Mouse (Mus musculus) neural tube, embryonic 12.5 days (tissue): ENCODE measurements at regions not wholly inside any gene's neighbourhood (a gene's known extent, or its start where the extent isn't known, plus 50 kb on each side); places are given as distances from the start of the nearest gene placed in this dataset.

Experiments used
- ATAC-seq: fragments of 200-750 bp; cut with Nextera tagmentation; 2 replicates; pipeline ENCODE4 v1.8.0; 2017; ENCODE audit warnings: low read depth, mild to moderate bottlenecking, moderate TSS enrichment, moderate library complexity; ENCODE audit not compliant: low FRiP score
- H3K27ac ChIP-seq: fragments of 300-500 bp; sonication (generic); 2 replicates; pipeline ENCODE4 v1.5.1; 2016
- H3K27me3 ChIP-seq: fragments of 300-500 bp; sonication (generic); replicated peaks from 2 replicates; pipeline ENCODE4 v1.6.1; 2016; ENCODE audit warnings: mild to moderate bottlenecking
- H3K36me3 ChIP-seq: fragments of 300-500 bp; sonication (generic); 2 replicates; pipeline ENCODE4 v1.6.1; 2016; ENCODE audit warnings: mild to moderate bottlenecking
- H3K4me1 ChIP-seq: fragments of 300-500 bp; sonication (generic); 2 replicates; pipeline ENCODE4 v1.6.1; 2016
- H3K4me2 ChIP-seq: fragments of 300-500 bp; sonication (generic); replicated peaks from 2 replicates; pipeline ENCODE4 v1.6.1; 2016; ENCODE audit warnings: mild to moderate bottlenecking
- H3K4me3 ChIP-seq: fragments of 300-500 bp; sonication (generic); 2 replicates; pipeline ENCODE4 v1.5.1; 2016
- H3K9ac ChIP-seq: fragments of 300-500 bp; sonication (generic); 2 replicates; pipeline ENCODE4 v1.6.1; 2016; ENCODE audit warnings: mild to moderate bottlenecking
- H3K9me3 ChIP-seq: fragments of 300-500 bp; sonication (generic); 2 replicates; pipeline ENCODE4 v1.6.1; 2016; ENCODE audit warnings: mild to moderate bottlenecking
- WGBS: fragments of 180-500 bp; shearing (Covaris S2); methylation state at CpG from one replicate; pipeline ENCODE4 v1.1.7; 2016; 5-methylcytosine and 5-hydroxymethylcytosine counted together

DNA sequence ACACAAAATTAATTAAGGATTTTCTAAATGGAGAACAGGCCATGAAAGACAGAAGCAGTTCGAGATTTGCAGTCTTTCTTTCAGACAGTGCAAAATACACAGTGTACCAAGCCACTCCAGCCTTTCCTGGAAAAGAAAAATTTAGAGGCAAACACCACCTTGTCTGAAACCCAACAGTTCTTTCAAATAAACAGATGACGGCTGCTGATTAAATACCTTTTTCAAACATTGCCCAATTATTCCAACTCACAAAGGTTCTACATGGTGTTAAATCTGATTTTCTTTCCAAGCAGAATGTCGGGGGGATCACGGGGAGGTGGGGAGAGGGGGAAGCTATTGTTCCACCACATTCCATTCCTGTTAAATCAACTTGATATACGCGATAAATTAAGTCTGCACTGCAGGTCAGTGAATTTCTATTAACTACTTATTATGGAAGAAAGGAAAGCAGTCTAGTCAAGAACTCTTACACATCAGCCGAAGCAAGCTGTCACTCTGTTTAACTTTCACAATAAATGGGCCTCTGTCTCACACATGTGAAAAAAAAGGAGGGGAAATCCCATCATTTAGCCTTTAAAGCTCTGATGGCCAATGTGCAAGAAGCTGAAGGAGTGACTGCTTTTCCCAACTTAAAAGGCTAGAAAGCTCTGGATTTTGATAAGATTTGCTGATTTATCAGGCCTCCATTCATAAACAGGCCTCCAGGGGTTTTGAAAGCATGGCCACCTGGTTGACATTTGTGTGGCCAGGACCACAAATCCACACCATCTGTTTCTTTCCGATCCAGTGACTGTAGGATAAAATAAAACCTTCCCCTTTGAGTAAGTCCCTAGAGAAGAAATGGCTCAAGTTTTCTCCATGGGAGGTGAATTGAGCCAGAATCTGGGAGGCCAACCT lies 165.4 kb downstream of the Nedd1 start:
- peak; percentile 87 for ATAC-seq
- Histone ChIP-seq H3K4me1 (peaks cover 24% of the 10 kb centered on the region), H3K4me2 (peak overlapping the region; percentile 45), H3K36me3 (no peaks in the 10 kb centered on the region), H3K4me3 (no peak overlapping the region), H3K9me3 (no peaks in the 10 kb centered on the region), H3K27me3 (no peaks in the 10 kb centered on the region), H3K9ac (no peak overlapping the region), H3K27ac (no peak overlapping the region)
- WGBS, result 8% methylated on average over 8 of the region's 8 CpGs

DNA sequence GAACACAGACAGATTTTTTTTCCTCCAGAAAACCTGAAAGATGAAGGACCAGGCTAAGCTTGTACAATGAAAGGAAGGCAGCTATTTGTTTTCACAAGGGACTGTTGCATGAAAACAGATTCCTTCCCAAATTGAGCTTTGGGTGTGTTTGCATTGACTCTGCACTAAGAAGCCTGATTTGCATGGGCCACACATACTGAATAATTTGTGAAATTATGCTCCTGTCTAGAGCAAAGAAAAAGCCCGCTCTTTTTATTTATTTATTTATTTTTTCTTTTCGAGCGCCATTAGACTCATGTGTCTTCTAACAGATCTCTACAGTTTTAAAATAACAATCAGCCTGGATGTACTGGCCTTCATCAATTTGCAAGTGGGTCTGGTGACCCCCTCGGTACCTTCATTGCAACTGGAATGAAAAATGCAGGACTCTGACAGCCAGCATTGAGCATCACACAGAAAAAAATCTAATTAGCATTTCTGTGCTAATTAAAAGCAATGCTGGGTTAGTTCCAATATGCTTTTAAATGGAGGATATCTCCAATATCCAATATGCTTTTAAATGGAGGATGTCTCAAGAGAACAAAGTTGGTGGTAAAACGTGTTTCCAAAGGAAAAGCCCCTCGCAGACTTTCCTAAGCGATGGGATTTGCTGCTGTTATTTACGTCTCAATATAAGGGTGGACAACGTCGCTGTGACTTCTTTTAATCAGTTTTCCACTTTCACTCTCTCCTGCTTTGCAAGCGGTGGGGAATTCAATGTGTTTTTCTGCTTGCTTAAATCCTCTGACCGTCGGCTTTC lies 166.3 kb downstream of the Nedd1 start:
- Histone ChIP-seq H3K36me3 (no peaks in the 10 kb centered on the region), H3K27me3 (no peaks in the 10 kb centered on the region), H3K9me3 (no peaks in the 10 kb centered on the region), H3K4me3 (no peak overlapping the region), H3K27ac (no peak overlapping the region), H3K4me2 (peak overlapping the region; percentile 45), H3K9ac (no peak overlapping the region), H3K4me1 (peaks cover 24% of the 10 kb centered on the region)
- ATAC-seq, result peak; percentile 55
- 15% methylated on average over 13 of the region's 13 CpGs for WGBS

DNA sequence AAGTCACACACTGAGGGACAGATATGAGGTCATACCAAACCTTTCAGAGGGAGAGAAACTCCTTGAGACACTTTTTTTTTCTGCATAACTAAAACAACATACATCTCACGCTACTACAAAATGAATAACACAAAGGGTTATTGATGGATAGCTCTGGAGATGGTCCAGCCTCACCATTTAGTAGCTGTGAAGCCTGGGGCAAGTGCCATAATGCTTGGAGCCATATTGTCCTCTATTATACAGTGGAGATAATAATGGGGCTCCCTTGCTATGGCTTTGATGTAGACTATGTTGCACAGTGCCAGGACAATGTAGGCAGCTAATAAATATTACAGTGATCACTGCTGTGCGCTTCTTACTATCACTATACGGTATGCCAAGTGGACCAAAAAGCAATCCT lies 168.3 kb downstream of the Nedd1 start:
- no peaks in the 10 kb centered on the region for H3K9me3 ChIP-seq
- peaks cover 29% of the 10 kb centered on the region for H3K4me1 ChIP-seq
- WGBS, result 63% methylated on average over 3 of the region's 3 CpGs
- ATAC-seq, result no peak
- no peaks in the 10 kb centered on the region for H3K27me3 ChIP-seq
- H3K4me2 ChIP-seq, result no peak overlapping the region
- no peak overlapping the region for H3K9ac ChIP-seq
- no peaks in the 10 kb centered on the region for H3K36me3 ChIP-seq
- H3K27ac ChIP-seq, result no peak overlapping the region
- no peak overlapping the region for H3K4me3 ChIP-seq

DNA sequence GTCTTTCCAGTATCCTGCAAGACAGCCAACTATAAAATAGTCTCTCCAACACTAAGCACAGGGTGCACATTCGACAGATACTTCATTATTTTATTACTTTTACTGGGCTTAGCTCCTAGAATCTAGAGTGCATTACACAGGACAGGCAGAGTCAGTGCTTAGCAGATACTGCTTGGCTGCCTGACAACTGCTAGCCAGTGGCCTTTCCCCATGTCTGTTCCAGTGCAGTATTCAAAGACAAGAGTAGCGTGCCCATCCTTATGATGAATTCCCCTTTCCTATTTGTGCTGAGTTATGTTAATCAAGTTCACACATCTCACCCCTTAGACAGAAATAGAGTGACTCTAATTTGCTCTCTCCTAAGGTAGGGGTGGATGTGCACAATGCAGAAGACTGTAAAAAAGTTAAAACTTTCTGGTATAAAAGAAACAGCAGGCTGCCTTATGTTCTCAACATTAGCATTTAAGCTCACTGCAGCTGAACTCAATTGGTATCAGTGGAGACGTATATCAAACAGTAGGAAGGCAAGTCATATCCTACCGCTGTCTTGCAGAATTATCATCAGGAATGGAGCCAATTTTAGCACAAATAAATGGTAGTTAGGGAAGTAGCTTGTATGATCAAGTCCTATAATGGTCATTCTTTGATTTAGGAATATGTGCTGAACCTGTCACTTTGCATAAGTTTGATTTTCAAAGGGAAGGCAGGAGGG lies 173.2 kb downstream of the Nedd1 start:
- no peak for ATAC-seq
- no peaks in the 10 kb centered on the region for H3K9me3 ChIP-seq
- H3K36me3 ChIP-seq, result no peaks in the 10 kb centered on the region
- H3K27ac ChIP-seq, result no peak overlapping the region
- H3K27me3 ChIP-seq, result no peaks in the 10 kb centered on the region
- H3K4me1 ChIP-seq, result peaks cover 5% of the 10 kb centered on the region
- H3K4me2 ChIP-seq, result no peak overlapping the region
- 51% methylated on average over 4 of the region's 4 CpGs for WGBS
- H3K9ac ChIP-seq, result no peak overlapping the region
- H3K4me3 ChIP-seq, result no peak overlapping the region

DNA sequence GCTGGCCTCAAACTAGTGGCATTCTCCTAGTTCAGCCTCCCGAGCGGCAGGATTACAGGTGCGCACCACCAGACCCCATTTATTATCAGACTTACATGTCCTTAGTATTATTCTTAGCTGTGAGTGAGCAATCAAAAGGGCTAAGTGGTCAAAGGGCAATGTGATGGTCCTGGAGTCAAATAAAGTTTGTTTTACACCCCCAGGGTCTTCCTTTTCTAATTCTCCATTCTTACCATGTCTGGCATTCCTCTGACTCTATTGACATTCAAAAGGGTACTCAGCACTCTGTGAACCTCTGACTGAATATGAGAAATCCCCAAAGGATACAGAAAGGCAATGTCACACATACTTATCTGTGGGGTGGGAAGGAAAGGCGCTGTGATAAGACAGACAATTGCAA lies 183.8 kb downstream of the Nedd1 start:
- Histone ChIP-seq H3K4me2 (no peak overlapping the region), H3K9ac (no peak overlapping the region), H3K4me3 (no peak overlapping the region), H3K4me1 (no peaks in the 10 kb centered on the region), H3K27me3 (no peaks in the 10 kb centered on the region), H3K27ac (no peak overlapping the region), H3K36me3 (no peaks in the 10 kb centered on the region), H3K9me3 (no peaks in the 10 kb centered on the region)
- 73% methylated on average over 4 of the region's 4 CpGs for WGBS
- ATAC-seq, result no peak

DNA sequence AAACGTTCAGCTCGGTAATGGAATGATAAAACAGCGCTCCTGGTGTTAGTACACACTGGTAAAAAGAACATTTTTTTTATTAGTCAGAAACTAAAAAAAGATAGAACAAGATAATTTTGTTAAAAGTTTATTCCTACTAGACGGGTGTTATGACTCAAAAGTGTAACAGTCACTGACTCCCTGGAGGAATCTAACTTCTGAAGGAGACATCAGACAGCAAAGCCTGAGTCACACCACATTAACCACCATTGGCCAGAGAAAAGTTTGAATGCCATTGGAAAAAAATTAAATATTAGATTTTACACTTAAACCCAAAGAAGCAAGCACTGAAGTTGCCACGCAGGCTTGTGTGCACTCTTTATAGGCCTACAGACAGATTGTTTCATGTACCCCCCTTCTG lies 205.3 kb downstream of the Nedd1 start:
- ATAC-seq, result no peak
- WGBS, result 73% methylated on average over 5 of the region's 5 CpGs
- H3K27me3 ChIP-seq, result no peaks in the 10 kb centered on the region
- no peak overlapping the region for H3K4me2 ChIP-seq
- H3K9ac ChIP-seq, result no peak overlapping the region
- peaks cover 5% of the 10 kb centered on the region; the same call in 1 of the 2 replicates for H3K4me1 ChIP-seq
- no peaks in the 10 kb centered on the region for H3K9me3 ChIP-seq
- no peak overlapping the region for H3K27ac ChIP-seq
- H3K36me3 ChIP-seq, result no peaks in the 10 kb centered on the region
- no peak overlapping the region for H3K4me3 ChIP-seq

DNA sequence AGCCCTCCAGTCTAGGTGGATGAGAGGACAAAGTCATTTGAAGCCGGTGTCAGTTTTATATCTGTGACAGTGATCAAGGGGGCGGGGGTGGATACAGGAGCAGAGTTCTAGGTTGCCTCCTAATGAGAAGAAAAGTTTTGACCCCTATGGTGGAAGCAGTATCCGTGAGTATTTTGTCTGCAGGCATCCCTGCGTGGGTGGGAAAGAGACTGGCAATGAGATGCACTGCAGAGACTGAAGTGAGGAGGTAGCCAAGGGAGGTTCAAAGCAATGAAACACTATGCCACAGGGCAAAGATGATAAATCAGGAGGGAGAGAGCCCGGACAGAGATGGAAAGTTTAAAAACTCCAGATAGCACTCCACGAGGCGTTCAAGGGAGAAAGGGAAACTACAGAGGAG lies 210.5 kb downstream of the Nedd1 start:
- Histone ChIP-seq H3K4me3 (no peak overlapping the region), H3K4me1 (no peaks in the 10 kb centered on the region), H3K9ac (no peak overlapping the region), H3K27me3 (no peaks in the 10 kb centered on the region), H3K9me3 (no peaks in the 10 kb centered on the region), H3K4me2 (no peak overlapping the region), H3K36me3 (no peaks in the 10 kb centered on the region), H3K27ac (no peak overlapping the region)
- WGBS, result 75% methylated on average over 7 of the region's 7 CpGs
- ATAC-seq, result no peak

DNA sequence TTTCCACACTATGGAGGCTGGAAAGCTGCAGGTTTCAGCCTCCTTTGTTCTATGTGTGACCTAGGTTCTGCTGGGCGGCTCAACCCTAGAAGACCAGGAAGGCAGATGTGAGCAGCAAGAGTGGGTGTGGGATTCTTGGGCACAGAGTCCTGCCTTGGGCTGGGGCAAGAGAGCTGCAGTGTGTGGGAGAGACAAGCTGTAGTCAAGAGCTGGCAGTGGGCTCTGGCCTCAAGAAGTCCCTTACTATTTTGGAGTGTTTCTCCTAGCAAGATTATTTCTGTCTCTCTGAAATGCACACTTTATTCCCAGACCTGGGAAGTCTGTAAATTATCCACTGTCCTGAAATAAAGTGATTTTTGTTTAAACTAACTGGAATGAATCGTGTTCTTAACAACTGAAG lies 211.5 kb downstream of the Nedd1 start:
- Histone ChIP-seq H3K4me1 (no peaks in the 10 kb centered on the region), H3K9ac (no peak overlapping the region), H3K4me3 (no peak overlapping the region), H3K36me3 (no peaks in the 10 kb centered on the region), H3K4me2 (no peak overlapping the region), H3K9me3 (no peaks in the 10 kb centered on the region), H3K27ac (no peak overlapping the region), H3K27me3 (no peaks in the 10 kb centered on the region)
- WGBS, result 84% methylated on average over 2 of the region's 2 CpGs
- no peak for ATAC-seq

DNA sequence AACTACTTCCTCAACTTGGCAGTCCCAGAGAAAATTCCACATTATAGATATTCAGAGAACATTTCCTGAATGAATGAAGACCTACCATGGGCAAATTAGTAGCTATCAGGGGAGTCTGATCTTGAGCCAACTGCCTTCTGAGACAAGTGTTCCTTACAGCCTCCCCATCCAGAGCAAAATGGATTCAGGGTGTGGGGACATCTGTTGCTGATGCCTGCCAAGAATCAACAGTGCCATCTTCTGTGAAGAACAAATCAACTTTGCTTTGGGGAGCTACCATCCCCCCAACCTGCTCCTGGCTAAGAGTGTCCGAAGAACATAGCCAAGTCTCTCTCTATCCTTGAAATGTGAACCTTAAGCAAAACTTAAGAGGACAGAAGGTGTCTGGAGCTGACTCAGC lies 217.9 kb downstream of the Nedd1 start:
- H3K9ac ChIP-seq, result no peak overlapping the region
- H3K27ac ChIP-seq, result no peak overlapping the region
- no peak for ATAC-seq
- H3K4me3 ChIP-seq, result no peak overlapping the region
- H3K4me1 ChIP-seq, result no peaks in the 10 kb centered on the region
- no peaks in the 10 kb centered on the region for H3K9me3 ChIP-seq
- H3K27me3 ChIP-seq, result no peaks in the 10 kb centered on the region
- no peak overlapping the region for H3K4me2 ChIP-seq
- 93% methylated on average over 1 of the region's 1 CpGs for WGBS
- no peaks in the 10 kb centered on the region for H3K36me3 ChIP-seq

DNA sequence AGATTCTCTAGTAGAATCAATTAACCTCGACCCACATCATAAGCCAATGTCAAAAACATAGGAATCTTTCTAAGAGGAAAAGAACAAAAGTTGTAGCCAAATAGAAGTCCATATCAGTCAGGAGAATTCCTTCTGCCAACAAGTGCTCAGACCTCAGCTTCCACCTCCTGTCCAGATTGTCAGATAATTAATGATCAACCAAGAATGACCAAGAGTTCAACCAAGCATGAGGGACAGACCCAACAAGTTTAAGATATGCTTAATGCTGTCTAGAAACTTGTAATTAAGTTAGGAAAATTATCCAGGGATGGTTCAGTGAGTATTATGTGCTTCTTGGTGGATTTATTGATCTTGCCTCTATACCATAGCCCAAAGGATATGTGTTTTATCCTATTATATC lies 238.6 kb downstream of the Nedd1 start:
- H3K27me3 ChIP-seq, result no peaks in the 10 kb centered on the region
- H3K4me2 ChIP-seq, result no peak overlapping the region
- no peak for ATAC-seq
- H3K9me3 ChIP-seq, result no peaks in the 10 kb centered on the region
- H3K9ac ChIP-seq, result no peak overlapping the region
- H3K27ac ChIP-seq, result no peak overlapping the region
- H3K36me3 ChIP-seq, result no peaks in the 10 kb centered on the region
- H3K4me1 ChIP-seq, result no peaks in the 10 kb centered on the region
- WGBS, result 71% methylated on average over 1 of the region's 1 CpGs
- no peak overlapping the region for H3K4me3 ChIP-seq

DNA sequence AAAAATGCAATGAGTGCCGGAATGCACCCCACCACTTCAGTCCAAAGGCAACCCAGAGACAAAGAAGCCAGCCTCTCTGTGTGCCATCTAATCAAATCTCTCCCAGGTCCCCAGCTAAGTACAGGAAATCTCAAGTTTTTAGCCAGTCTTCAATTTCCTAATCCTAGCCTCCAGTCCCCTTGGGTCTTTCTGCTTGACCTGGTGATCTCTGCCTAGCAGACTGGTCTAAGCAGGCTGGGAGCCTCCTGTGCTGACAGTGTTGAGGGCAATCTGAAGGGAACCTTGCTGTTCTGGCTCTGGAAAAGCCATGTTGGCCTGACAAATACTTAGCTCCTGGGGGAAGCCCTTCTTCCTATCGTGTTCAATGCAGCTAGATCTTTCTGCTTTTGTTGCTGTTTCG lies 248.9 kb downstream of the Nedd1 start:
- 32% methylated on average over 3 of the region's 3 CpGs for WGBS
- ATAC-seq, result no peak
- H3K36me3 ChIP-seq, result no peaks in the 10 kb centered on the region
- no peak overlapping the region for H3K9ac ChIP-seq
- H3K4me2 ChIP-seq, result no peak overlapping the region
- H3K27ac ChIP-seq, result no peak overlapping the region
- H3K4me3 ChIP-seq, result no peak overlapping the region
- H3K9me3 ChIP-seq, result 0 out of 2 replicates have a peak, but pooled peaks cover 3% of the 10 kb centered on the region
- no peaks in the 10 kb centered on the region for H3K4me1 ChIP-seq
- no peaks in the 10 kb centered on the region for H3K27me3 ChIP-seq

DNA sequence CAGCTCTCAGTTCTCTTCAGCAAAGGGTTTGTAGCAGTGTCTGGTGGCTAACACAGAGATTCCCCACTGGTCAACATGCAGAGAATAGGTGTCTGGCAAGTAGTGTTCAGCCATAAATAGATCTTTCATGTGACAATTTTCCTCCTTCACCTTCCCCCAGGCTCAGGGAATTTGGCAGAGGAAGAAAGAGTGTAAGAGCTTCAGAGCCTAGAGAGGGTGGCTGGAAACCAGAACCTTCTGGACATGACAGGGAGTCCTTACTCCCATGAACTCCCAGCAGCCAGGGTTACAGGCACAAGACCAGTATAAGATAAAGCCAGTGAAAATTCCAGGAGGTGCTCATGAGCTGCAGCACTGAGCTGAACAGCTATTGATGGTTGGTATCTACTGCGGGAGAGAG lies 251.1 kb downstream of the Nedd1 start:
- no peaks in the 10 kb centered on the region for H3K36me3 ChIP-seq
- H3K27ac ChIP-seq, result no peak overlapping the region
- no peak for ATAC-seq
- no peak overlapping the region for H3K9ac ChIP-seq
- no peaks in the 10 kb centered on the region for H3K4me1 ChIP-seq
- 0 out of 2 replicates have a peak, but pooled peaks cover 3% of the 10 kb centered on the region for H3K9me3 ChIP-seq
- no peak overlapping the region for H3K4me2 ChIP-seq
- 97% methylated on average over 1 of the region's 1 CpGs for whole genome bisulfite sequencing
- no peaks in the 10 kb centered on the region for H3K27me3 ChIP-seq
- no peak overlapping the region for H3K4me3 ChIP-seq
